Mouse (Mus musculus) heart, embryonic 15.5 days (tissue): ENCODE data around the gene Gm3147. TPM values are rescaled to one million over a fixed set of nuclear protein-coding genes. Genes with fewer than 3 reads are reported as not detected.
"Not testable (repeated sequence)": the region's sequence is repeated elsewhere in the genome, so short reads cannot be mapped to it uniquely, and the experiment has no call there.

Experiments used
- ATAC-seq: fragments of 200-750 bp; cut with Nextera tagmentation; replicated peaks from 2 replicates; pipeline ENCODE4 v1.8.0; 2017; ENCODE audit warnings: low read depth, moderate TSS enrichment; ENCODE audit not compliant: insufficient number of reproducible peaks, insufficient read depth, low FRiP score
- H3K27ac ChIP-seq: fragments of 300-500 bp; sonication (generic); 2 replicates; pipeline ENCODE4 v1.5.1; 2015; ENCODE audit warnings: mild to moderate bottlenecking, inconsistent platforms
- H3K27me3 ChIP-seq: fragments of 300-500 bp; sonication (generic); 2 replicates; pipeline ENCODE4 v1.6.1; 2015; ENCODE audit warnings: inconsistent platforms
- H3K36me3 ChIP-seq: fragments of 300-500 bp; sonication (generic); 2 replicates; pipeline ENCODE4 v1.6.1; 2015; ENCODE audit warnings: mild to moderate bottlenecking, inconsistent platforms
- H3K4me1 ChIP-seq: fragments of 300-500 bp; sonication (generic); replicated peaks from 2 replicates; pipeline ENCODE4 v1.6.1; 2015; ENCODE audit warnings: inconsistent platforms
- H3K4me2 ChIP-seq: fragments of 300-500 bp; sonication (generic); 2 replicates; pipeline ENCODE4 v1.6.1; 2015; ENCODE audit warnings: inconsistent platforms, mild to moderate bottlenecking, moderate library complexity
- H3K4me3 ChIP-seq: fragments of 300-500 bp; sonication (generic); 2 replicates; pipeline ENCODE4 v1.5.1; 2015; ENCODE audit warnings: mild to moderate bottlenecking, inconsistent platforms
- H3K9ac ChIP-seq: fragments of 300-500 bp; sonication (generic); 2 replicates; pipeline ENCODE4 v1.6.1; 2015; ENCODE audit warnings: mild to moderate bottlenecking, inconsistent platforms
- H3K9me3 ChIP-seq: fragments of 300-500 bp; sonication (generic); replicated peaks from 2 replicates; pipeline ENCODE4 v1.6.1; 2016; ENCODE audit warnings: inconsistent platforms
- WGBS: fragments of 180-500 bp; shearing (Covaris S2); methylation state at CpG from one replicate; pipeline ENCODE4 v1.1.7; 2015; ENCODE audit warnings: mixed read lengths; 5-methylcytosine and 5-hydroxymethylcytosine counted together
- polyA plus RNA-seq: library from polyadenylated mRNA; unstranded; fragments of >200 nt; fragmentation: Nextera tagmentation; extraction: Ambion mirVana; gene quantifications from 2 replicates; pipeline ENCODE4 v1.2.1, GENCODE M21; 2015

Gene Gm3147
- polyA plus RNA-seq, result not detected in 2 replicates

DNA sequence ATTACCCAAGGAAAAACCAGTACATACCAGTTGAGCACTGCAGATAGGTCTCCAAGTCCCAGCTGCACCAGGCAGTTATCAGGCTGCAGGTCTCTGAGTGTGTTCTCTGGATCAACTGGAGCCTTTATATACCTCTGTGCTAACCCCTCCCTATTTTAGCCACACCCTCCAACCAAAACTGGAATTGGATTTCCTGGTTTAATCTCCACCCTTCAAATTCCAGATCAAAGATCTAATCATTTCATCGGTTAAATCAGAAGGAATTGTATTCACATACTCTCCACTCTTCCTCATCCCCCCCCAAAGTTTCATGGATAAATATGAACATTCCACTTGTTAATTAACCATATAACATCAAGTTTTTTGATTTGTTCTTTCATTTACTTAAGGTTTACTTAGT is at the start of gene Gm3147:
Gm3147 (minus strand) TSS at position 101 of the 400 bp plus-strand sequence.
- not testable (repeated sequence) for H3K4me3 ChIP-seq, H3K27me3 ChIP-seq, H3K9ac ChIP-seq, H3K9me3 ChIP-seq, H3K4me1 ChIP-seq, ATAC-seq, H3K4me2 ChIP-seq, H3K27ac ChIP-seq, H3K36me3 ChIP-seq
- no CpG with 5 or more reads among the region's 1 CpGs for WGBS

DNA sequence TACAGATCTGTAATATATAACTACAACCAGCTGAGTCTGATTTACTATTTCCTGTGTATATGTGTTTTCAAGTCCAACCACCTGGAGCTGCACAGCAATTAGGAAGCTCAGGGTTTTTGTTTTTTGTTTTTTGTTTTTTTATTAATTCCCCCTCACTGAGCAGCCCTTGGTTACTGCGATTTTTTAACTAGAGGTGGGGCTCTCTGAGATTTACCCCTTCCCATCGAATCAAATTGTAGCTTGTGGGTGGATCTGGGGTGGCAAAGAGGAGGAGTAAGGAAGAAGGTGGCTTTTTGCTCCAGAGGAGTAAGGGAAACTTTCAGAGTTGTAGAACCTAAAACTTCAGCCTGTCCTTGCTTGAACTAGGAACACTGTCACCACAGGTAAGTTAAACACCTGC is 31.9 kb upstream of the Gm3147 start, which contains the start of gene Gm6205:
Gm6205 (plus strand) TSS at position 301 of the 400 bp plus-strand sequence.
- not testable (repeated sequence) for H3K36me3 ChIP-seq, H3K4me1 ChIP-seq, ATAC-seq, H3K9ac ChIP-seq, H3K4me3 ChIP-seq, H3K27ac ChIP-seq, H3K27me3 ChIP-seq, H3K9me3 ChIP-seq, H3K4me2 ChIP-seq
- no CpG with 5 or more reads among the region's 2 CpGs for WGBS

DNA sequence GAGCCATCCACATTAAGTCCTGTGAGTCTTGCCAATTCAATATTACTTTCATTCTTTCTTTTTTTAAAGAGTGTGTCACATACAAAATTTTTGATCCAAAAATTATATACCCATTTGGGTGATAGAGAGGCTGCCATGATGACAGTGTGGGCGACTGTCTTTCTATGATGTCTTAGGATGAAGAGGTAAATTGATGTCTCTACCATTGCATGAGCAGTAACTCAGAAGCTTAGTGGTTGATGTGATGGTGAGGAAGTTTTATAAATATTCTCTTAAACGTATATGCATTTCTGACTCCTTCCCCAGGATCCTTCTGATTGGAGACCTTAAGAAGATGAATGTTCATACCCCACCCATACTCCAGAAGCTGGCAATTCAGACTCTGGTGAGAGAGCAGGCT is 7.5 kb upstream of the Gm3147 start, which contains the start of gene Gm6509:
Gm6509 (plus strand) TSS at position 301 of the 400 bp plus-strand sequence.
- H3K4me3 ChIP-seq, H3K4me1 ChIP-seq, H3K4me2 ChIP-seq, H3K9me3 ChIP-seq, ATAC-seq, H3K27ac ChIP-seq, H3K36me3 ChIP-seq, H3K9ac ChIP-seq, H3K27me3 ChIP-seq: not testable (repeated sequence)
- no CpG with 5 or more reads among the region's 2 CpGs for WGBS

Other genes starting within 250 kb of the Gm3147 start
- gene Gm7682, start 170.6 kb downstream of the Gm3147 start, polyA plus RNA-seq, result not detected in 2 replicates
- not detected in 2 replicates for gene Gm3139, start 90.1 kb downstream of the Gm3147 start, polyA plus RNA-seq
- not detected in 2 replicates for gene Gm6509, start 7.6 kb upstream of the Gm3147 start, polyA plus RNA-seq
- not detected in 2 replicates for gene Gm6205, start 32.0 kb upstream of the Gm3147 start, polyA plus RNA-seq
- gene Gm3183, start 249.1 kb upstream of the Gm3147 start, polyA plus RNA-seq, result not detected in 2 replicates